Mouse (Mus musculus) frontal cortex, postnatal 14 days (tissue): Measurements from ENCODE around the gene Tmem218.

Experiments used
- DNase-seq, 2 experiments: peaks; one replicate each; pipeline ENCODE4 v3.0.0; 2022; ENCODE audit warnings: low spot score in 2 of 2

Gene Tmem218

DNA sequence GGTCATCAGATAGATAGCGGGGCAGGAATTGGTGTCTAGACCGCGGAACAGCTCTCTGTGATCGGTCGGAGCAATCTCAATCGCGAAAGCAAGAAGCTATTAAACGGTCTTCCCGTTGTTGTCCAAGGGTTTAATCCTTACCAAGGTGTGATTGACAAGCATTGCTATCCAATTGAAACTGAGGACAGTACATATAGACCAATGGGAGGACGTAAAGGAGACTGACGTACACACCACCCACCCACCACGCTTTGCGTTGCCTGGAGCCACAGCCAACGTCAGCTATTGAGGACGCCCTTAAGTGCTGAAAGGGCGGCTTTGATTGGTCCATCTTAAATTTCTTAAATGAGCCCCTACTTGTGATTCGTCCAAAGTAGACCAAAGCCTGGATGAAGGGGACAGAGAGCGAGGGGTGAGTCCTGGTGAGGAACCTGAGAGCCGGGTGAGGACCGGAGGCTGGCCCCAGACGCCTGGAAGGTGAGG, at the start of gene Tmem218:
Tmem218 (plus strand) TSS at position 295 of the 483 bp plus-strand sequence.
- DNase-seq, result peak; percentile 91 to 92

GRCm38 (mm10) chr9:37160686-37161085, 47.3 kb upstream of the Tmem218 start:
- DNase-seq, result no peak

DNA sequence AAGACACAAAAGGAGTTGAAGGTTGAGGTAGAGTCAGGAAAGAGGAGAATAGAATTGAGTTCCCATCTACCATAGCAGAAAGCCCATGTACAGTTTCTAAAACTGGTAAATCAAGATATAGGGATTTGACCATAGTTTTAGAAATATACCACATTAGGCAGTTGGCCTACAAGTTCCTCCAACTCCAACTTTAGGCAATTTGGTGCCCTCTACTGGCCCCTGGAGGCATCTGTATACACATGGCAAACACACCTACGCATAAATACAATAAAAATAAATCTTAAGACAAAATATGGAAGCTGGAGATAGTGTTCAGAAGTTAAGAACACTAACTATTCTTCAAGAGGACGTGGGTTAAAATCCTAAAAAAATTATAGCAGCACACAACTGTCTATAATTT, 41.1 kb upstream of the Tmem218 start:
- no peak for DNase-seq

GRCm38 (mm10) chr9:37173376-37173775, 34.6 kb upstream of the Tmem218 start:
- no peak for DNase-seq

DNA sequence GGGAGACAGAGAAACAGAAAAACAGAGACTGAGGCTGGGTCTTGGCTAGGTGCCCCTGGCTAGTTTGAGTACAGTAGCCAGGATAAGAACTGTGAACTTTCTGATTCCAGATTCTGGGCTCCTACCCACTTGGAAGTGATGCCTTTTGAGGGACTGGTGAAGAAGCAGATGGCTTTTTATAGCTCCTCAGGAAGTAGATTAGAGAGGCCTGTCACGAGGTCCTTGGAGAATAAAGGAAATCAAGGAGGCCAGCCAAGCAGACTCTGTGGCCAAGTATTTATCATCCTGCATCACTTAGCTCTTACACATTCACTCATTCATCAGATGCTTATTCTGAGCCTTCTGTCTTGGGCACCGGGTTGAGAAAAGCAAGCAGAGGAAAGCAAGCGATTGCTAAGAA, 32.0 kb upstream of the Tmem218 start:
- no peak for DNase-seq

DNA sequence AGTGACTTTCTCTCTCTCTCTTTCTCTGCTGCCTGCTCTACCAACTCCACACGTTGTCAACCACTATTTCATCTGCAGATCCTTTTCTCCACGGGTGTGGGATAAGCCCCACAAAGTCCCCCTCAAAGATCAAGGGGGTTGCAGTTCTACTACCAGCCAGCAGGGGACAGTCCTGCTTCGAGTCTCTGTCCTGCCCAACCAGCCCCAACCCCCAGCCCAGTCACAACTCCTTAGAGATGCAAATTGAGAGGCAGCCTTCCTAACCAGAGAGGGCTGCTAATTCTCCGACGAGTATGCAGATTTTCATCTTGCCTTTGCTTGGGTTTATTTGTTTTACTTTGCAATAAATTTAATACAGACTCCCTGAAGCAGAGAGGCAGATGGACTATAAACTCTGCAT, 30.9 kb upstream of the Tmem218 start:
- DNase-seq, result peak; percentile 62 to 69

GRCm38 (mm10) chr9:37177551-37177950, 30.5 kb upstream of the Tmem218 start:
- no peak for DNase-seq

DNA sequence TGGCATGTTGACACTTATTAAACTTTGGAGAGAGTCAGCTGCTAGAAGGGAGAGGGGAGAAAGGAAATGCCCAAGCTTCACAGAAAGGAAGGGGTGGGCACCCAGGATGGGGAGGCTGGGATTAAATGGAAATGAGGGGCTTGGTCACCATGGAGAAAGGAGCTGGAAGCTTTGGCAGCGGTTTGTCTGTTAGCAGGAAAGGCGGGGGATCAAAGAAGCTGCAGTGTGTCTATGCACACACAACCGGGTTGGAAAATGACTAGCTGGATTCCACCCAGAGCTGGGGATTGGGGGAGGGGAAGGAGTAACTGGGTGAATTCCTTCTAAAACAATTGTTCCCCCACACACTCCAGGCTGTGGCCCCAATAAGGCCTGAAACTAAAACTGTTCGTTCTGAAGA, 29.1 kb upstream of the Tmem218 start:
- DNase-seq, result peak; percentile 21 to 42

GRCm38 (mm10) chr9:37179596-37179995, 28.4 kb upstream of the Tmem218 start:
- no peak for DNase-seq

GRCm38 (mm10) chr9:37181596-37181995, 26.4 kb upstream of the Tmem218 start:
- DNase-seq, result no peak

DNA sequence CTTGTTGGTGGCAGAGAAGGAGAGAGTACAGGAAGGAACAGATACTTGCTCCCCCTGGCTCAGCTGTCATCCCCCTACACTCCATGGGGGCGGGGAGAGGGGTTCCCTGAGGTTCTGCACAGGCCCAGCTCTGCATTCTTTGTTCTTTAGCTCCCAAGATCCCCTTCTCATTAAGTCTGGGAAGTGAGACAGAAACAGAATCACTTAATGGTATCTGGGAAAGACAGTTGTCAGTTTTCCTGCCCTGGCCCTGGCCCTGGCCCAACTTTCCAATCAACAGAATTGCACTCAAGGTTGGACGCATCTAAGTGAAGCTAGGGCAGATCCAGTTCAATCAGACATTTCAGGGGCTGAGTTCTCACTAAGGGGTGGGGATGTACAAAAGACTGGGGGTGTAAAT, 24.8 kb upstream of the Tmem218 start:
- no peak for DNase-seq

GRCm38 (mm10) chr9:37187407-37187806, 20.6 kb upstream of the Tmem218 start:
- no peak for DNase-seq

- no peak for DNase-seq
Measured at GRCm38 (mm10) chr9:37188024-37188423, 20.0 kb upstream of the Tmem218 start.

DNA sequence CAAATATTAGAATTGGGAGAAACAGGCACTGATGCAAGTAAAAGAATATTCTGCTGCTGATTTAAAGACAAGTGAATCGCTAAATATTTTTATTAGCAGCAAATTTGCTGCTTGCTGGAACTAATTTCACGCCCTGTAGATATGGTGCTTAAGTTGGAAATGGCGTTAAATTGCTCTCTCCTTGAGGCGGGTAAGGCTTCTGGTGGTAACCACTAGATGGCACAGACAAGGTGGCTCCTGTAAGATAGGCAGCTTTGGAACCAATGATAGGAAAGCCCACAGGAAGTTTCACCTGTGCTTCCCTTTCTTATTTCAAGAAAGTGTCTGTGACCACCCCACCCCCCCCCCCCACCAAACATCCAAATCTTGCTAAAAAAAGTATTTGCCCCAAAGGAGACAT, 11.0 kb upstream of the Tmem218 start:
- no peak for DNase-seq

GRCm38 (mm10) chr9:37200414-37200813, 7.6 kb upstream of the Tmem218 start:
- no peak for DNase-seq

GRCm38 (mm10) chr9:37203884-37204283, 4.1 kb upstream of the Tmem218 start:
- no peak for DNase-seq

- DNase-seq, result no peak
Measured at GRCm38 (mm10) chr9:37213060-37213738, 5.2 kb downstream of the Tmem218 start.

DNA sequence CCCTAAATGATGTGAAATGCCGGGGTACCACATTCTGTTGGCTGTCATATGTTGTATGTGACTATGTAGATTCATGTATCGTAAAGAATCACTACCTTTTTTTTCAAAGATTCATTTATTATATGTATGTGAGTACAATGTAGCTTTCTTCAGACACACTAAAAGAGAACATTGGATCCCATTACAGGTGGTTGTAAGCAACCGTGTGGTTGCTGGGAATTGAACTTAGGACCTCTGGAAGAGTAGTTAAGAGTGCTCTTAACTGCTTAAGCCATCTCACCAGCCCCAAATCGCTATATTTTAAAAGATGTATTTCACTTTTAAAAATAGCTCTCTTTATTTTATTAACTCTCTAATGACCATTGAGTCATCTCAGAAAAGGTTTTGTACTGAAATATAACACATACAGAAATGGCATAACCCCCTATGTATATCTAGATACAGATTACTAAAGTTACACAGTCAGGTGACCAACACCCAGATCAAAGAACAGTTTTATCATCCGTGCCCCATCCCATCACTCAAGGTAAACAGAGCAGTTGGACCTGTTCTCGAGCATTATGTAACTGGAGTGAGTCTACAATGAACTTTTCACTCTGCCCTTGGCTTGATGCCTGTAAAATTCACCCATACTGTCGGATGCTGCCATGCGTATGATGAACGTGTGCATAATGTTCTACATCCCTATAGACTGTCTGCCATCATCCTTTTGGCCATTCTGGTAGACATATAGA, 6.5 kb downstream of the Tmem218 start:
- no peak for DNase-seq

DNA sequence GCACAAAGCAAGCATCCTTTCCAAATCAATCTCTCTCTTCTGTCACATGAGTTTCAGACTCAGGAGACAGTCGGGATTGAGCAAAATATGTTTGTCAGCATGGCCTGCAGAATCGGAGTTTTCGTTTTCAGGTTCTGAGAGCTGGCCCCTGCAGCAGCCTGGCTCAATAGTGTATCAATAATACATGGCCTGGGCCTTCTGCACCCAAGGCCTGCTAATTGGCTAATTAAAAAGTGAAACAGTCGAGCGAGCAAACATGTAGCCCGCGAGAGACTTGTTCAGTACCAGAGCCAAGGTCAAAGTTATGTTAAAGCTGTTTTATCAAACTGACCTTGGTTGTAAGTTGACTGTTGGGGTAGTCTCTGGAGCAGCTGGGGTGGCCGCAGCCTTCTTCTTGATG, 12.7 kb downstream of the Tmem218 start:
- DNase-seq, result no peak

- DNase-seq, result no peak
Measured at GRCm38 (mm10) chr9:37225581-37225980, 17.6 kb downstream of the Tmem218 start.

DNA sequence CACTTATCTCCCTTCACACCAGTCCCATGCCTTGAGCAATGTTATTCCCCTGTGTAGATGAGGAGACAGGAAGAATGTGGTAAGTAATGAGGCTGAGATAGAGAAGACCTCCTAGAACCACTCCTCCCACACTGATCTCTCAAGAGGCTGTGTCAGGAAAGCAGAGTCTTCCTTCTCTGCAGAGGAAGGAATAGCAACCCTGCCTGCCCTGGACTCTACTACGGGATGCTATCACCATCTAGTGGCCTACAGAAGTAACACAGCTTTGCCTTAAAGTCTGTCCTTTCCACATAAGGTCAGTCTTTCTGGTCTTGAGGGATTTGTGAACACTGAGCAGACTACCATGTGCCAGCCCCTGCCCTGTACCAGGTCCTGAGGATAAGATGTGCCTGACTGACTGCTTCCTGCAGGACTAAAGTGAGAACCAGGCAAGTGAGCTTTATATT, 21.9 kb downstream of the Tmem218 start:
- peak; percentile 51 to 68 for DNase-seq

DNA sequence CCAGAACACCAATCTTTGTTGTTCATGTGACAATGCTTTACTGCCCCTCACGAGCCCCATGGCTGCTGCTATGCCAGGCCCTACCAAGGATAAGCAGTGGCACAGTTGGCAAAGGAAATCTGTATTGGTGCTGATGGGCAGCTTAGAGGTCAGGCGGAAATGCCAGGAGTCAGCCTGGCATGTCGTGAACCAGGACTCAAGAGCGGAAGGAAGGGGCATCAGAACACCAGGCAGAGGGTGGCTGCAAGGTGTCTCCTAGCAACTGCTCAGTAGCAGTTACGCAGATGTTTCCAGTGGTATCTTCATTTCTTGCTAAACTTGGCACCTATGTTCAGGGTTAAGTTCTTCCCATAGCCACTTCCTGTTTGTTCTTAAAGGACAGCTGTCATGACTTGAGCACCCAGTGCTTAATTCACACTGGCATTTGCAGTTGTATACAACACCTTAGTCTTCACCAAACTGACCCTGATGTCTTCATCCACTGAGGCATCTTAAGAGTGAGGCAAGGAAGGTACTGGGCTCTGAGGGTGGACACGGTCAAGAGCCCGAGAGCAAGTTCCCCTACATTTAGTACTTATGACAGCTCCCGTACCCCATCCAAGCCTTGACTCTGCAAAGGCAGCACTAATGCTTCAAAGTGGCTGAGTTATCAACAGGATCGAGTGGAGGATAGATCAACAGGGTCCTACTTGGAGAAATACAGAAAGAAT, 22.6 kb downstream of the Tmem218 start:
- no peak for DNase-seq
